Mouse (Mus musculus): ENCODE measurements around the gene Ell.
A peak's percentile ranks its signal among the peaks of the same experiment; 100 is the strongest.

Ell gene

DNA sequence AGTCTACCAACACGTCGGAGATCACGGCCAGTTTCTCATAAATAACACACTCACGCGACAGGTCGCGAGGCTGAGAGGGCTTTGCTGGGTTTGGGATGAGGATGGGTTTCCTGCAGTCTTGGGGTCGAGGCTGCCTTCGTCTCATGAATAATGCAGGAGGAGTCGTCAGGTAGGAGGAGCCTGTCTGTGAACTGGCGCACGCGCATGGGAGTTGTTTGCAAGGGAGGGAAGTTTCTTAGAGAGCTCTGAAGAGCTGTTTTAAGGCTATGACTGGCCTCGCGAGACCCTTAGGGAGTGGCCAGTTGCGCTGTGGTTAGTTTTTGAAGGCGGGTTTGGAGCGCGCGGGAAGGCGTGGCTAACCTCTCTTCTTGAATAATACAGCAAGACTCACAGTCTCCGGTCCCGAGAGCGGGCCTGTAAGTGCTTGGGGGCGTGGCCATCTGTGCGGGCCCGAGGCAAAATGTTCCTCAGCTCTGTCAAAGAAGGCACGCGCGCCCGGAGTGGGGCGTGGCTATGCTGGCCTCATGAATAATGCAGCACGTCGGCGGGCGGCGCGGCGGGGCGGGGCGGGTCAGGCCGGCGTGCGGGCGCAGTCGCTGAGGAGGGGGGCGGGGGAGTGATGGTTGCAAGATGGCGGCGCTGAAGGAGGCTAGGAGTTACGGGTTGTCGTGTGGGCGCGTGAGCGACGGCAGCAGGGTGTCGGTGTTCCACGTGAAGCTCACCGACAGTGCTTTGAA is at the start of gene Ell:
Gene Ell, plus strand, starts transcription at position 381 of the 737 bp plus-strand sequence.
- peak; percentile 100 for DNase-seq (ENCODE audit: low read depth)

DNA sequence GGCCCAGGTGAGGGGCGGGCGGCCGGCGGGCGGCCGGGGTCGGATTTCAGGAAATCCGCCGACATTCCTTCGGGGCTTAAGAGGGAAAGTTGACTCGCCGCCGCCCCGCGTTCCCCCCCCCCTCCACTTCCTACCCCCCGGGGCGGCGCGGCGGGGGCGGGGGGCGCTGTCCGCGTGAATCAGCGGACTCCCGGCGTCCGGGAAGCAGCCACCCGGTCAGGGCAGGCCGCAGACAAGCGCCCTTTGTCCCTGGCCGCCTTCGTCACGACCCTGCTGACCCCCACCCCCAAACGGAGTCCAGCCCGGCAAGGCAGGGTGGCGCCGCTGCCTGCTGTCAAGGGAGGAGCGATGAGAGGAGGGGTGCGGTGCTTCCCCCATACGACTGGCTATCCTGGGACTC is 49.7 kb upstream of the Ell start:
- DNase-seq (ENCODE audit: low read depth): no peak

DNA sequence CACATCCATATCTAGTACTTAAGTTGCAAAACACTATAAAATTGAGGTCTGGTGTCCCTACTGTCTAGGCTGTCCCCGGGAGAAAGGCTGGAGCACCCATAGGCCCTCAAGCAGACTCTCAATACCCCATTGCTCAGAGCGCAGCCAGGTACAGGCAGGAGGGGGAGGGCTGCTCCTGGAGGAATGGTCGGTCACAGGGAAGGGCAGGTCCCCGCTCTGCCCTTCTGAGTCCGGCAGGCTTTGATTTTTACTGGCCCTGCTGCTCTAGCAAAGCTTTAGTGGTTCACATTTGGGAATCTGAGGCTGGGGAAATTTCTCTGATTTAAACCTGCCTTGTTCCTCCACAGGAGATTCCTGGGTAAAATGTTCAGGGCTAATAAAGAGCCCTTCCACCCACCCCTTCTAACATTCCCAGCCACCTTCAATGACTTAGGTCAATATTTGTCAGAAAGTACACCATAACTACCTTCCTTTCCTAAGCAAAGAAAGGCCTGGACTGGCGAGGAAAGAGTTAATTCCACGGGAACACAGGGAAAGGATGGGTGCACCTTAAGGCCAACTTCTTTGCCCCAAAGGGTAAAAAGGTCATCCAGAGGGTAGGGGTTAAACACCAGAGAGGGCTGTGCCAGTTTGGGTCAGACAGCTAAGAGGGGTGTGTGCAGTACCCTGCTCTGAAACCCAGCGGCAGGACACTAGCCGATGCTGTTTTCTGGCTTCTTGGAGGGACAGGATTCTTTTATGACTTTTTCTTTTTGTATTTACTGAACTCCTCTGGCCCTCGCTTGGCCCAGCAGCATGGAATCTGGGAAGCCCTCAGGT is 49.0 kb upstream of the Ell start:
- no peak for DNase-seq (ENCODE audit: low read depth)

DNA sequence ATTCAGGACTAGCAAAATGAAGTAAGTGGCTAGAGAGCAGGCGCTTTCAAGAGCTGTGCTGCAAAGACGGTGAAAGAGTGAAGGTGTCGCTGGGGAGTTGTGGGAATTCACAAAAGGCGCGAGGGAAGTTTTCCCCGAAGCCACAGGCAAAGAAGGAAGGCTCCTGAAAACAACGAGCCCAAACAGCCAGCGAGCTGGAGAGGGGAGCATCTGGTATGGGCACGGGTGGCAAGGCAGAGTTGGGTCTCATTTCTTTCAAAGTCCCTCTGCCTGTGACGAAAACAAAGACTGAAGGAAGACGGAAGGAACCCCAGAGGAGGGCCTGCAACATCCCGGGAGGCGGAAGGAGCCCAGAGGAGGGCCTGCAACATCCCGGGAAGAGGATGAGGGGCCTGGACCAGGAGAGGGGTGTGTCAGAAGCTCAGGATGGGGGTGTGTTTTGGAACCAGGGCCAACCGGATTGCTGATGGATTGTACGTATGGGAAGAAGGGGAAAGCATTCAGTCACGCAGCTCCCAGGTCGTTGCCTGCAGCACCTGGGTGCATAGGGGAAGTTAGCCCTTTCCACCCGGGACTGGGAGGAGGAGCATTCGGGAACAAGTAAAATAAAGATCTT is 48.3 kb upstream of the Ell start:
- DNase-seq (ENCODE audit: low read depth): no peak

DNA sequence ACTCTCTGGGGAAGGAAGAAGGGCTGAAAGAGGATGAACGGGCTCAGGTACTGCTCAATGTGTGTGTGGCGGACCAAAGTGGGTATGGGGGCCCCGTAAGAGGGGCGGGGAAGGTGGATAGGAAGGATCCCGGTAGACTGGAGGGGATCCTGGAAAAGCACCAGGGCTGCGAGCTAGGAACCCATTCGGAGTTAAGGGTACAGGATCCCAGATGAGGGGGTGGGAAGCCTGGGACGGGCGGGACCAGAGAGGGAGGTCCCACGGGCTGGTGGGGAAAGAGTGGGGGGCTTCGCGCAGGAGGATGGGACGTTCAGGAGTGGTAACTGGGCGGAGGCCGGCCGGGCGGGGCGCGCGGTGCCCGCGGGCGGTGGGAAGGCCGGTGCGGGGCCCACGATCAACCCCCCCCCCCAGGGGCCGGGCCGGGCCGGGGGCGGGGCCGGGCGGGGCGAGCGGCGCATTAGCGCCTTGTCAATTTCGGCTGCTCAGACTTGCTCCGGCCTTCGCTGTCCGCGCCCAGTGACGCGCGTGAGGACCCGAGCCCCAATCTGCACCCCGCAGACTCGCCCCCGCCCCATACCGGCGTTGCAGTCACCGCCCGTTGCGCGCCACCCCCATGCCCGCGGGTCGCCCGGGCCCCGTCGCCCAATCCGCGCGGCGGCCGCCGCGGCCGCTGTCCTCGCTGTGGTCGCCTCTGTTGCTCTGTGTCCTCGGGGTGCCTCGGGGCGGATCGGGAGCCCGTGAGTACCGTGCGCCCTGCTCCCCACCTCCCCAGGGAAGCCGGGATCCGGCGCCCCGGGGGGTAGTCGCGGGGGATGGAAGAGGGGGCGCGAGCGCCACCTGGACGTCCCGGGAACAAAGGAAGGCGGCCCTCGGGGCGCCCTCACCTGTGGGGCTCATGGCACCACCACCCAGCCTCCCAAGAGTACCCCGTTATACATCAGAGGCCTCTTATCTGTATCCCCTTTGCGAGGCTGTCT is 46.3 kb upstream of the Ell start, which contains the start of gene Crlf1:
Gene Crlf1, plus strand, starts transcription at position 495 of the 977 bp plus-strand sequence.
- no peak for DNase-seq (ENCODE audit: low read depth)

DNA sequence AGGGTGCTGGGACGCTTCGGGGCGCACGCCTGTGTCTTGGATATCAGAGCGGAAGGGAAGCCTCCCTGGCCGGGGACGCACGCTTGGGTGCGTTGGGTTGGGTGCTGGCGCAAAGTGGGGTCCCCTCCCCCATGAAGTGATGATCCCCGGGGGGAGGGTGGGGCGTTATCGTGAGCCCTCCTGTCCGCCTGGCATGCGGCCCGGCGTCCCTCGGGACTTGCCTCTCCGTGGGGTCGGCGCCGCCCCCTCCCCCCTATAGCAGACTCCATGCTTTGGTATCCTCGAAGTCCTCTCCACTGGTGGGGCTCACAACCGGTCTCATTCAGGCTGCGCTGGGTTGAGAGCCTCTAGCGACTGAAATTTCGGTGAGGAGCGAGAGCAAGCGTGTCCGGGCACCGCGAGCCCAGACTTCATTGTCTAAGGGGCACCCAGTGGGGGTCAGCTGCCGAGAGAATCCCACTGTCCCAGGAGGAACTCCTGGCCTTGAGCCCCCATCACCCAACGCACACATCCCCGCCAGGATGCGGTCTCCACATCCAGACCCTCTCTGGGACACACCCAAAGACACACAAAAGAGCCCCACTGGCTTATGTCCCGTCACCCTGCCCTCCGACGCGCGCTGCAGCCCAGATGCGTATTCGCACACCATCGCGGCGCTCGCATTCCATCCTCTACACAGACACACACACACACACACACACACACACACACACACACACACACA is 45.4 kb upstream of the Ell start:
- no peak for DNase-seq (ENCODE audit: low read depth)

DNA sequence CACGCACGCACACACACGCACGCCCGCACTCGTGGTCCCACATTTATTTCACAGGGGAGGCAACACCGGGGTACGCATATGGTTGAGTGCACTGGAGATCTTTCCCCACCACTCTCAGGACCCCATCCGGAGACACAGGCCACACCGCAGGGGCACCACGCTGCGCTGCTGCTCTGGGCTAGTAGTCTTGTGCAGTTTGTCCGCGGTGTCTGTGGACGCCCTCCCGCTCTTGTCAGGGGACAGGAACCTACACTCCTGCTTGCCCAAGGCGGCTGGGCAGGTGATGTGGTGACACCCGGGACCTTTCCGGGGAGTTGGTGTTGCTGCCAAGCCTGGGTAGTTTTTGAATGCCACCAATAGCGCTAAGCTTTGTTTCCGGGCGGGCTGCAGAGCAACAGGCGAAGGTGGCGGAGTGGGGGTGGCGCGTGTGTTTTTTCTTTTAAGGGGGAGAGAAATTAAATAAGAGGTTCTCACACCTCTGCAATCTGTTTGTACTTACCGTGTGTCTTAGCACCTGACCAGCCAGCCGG is 44.8 kb upstream of the Ell start:
- DNase-seq (ENCODE audit: low read depth): no peak

DNA sequence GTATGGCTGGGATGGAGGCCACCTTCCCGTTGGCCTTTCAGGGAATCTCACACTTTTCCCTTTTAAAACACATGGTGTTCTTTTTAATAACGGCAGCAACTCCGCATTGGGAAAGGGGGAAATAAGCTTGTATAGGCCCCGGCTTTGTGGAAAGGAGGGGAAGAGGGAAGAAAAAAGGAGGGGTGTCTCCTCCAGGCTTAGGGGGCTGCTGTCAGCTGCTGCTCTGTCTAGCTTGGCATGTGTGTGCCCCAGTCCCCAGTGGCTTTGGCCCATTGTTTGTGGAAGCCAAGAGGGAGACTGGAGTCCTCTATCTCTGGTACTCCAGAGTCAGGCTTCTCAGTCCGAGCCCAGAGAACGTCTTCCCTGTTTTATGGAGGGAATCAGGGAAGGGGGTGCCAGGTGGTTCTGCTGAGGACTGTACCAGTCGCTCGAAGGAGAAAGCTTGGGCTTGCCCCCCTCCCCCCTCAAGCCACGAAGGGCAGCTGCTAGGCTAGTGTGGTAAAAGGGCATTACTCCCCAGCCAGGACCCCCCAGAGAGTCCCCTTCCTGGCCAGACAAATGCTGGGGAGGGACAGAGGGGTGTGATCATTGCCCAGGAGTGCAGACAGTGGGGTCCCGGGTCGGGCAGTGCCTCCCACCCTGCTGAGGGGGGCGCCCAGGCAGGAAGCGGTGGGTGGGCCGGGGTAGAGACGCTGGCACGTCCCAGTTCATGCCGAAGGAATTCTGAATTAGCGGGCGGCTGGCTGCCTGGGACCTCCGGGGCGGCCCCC is 44.1 kb upstream of the Ell start:
- DNase-seq (ENCODE audit: low read depth): no peak

DNA sequence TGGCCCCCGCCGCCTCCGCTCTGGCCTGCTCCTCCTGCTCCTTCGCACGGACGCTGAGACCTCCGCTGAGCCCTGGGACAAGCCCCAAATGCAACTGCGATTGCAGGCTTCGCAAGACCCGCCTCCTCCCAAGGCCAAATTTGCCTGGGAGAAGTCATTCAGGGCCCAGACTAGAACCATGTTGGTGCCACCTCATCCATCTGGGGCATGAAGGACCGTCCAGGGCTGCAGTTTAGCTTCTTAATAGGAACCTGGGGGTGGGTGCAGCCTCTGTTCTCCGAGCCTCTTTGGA is 43.5 kb upstream of the Ell start:
- no peak for DNase-seq (ENCODE audit: low read depth)

DNA sequence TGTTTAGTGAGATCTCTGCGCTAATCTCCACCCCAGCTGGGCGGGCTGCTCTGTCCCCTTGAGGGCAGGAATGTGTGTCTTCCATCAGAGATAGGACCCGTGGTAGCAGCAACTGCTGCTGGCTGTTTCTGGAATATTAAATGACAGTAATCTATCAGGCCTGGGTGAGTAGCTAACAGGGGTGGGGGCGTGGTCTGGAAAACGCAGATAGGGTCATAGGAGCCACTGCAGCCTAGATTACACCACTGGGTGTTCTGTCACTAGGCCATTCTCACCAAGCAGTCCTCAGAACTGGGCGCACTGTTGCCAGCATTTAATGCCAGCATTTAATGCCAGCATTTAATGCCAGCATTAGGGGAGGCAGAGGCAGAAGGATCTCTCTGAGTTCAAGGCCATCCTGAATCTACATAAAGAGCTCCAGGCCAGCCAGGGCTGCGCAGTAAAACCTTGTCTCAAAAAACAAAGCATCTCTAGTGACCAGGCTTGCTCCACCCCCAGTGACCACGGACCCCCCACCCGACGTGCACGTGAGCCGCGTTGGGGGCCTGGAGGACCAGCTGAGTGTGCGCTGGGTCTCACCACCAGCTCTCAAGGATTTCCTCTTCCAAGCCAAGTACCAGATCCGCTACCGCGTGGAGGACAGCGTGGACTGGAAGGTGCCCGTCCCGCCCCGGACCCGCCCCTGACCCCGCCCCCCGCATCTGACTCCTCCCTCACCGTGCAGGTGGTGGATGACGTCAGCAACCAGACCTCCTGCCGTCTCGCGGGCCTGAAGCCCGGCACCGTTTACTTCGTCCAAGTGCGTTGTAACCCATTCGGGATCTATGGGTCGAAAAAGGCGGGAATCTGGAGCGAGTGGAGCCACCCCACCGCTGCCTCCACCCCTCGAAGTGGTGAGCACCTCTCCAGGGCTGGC is 38.6 kb upstream of the Ell start:
- no peak for DNase-seq (ENCODE audit: low read depth)

DNA sequence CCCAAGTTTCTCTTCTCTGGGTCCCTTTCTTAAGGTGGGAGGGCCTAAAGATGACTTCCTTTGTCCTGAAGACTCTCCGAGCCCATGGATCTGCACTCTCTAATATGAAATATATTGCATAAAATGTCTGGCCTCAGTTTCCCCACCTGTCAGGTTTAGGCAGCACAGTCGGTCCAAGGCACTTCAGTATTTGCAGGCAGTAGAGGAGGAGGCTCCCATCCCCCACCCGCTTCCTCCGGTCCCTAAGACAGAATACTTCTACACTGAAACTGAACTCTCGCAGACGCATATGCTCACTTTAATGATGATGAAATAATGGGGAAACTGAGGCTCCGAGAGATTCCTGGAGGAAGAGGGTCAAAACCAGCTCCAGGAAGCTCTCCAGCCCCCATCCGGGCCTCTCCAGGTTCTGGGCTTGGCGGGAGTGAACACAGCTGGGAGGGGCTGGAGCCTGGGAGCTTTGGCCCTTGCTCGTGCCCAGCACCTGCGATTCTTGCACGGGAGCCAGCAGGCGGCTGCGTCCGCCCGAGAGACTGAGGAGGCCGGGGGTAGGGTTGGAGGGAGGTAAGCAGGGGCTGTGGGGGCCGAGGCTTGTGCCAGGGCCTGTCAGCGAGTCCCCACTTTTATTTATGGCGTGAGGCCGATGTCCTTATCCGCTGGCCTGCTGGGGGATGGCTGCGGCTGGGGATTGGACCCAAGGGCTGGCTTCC is 37.3 kb upstream of the Ell start:
- DNase-seq (ENCODE audit: low read depth): no peak

DNA sequence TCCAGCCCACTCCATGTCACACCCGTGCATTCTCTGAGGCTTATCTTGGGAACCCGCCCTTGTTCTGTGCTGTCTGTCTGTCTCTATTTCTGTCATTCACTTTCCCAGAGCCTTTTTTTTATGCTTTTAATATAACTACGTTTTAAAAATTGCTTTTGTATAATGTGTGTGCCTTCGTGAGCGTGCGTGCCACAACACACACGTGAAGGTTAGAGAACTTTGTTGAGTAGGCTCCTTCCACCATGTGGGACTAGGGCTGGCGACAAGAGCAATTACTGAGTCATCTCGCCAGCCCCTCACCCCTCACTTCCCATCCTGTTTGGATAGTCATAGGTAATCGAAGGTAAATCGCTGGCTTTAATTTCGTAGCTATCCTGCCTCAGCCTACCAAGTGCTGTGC is 36.7 kb upstream of the Ell start:
- DNase-seq (ENCODE audit: low read depth): no peak

DNA sequence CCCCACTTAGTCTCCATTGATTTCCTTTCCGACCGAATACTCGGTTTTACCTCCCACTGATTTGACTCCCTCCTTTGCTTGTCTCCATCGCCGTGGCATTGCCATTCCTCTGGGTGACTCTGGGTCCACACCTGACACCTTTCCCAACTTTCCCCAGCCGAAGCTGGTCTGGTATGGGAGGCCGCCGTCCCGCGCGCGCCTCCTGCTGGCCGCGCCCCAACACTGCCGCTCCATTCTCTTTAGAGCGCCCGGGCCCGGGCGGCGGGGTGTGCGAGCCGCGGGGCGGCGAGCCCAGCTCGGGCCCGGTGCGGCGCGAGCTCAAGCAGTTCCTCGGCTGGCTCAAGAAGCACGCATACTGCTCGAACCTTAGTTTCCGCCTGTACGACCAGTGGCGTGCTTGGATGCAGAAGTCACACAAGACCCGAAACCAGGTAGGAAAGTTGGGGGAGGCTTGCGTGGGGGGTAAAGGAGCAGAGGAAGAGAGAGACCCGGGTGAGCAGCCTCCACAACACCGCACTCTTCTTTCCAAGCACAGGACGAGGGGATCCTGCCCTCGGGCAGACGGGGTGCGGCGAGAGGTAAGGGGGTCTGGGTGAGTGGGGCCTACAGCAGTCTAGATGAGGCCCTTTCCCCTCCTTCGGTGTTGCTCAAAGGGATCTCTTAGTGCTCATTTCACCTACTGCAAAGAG is 36.1 kb upstream of the Ell start:
- DNase-seq (ENCODE audit: low read depth): no peak

DNA sequence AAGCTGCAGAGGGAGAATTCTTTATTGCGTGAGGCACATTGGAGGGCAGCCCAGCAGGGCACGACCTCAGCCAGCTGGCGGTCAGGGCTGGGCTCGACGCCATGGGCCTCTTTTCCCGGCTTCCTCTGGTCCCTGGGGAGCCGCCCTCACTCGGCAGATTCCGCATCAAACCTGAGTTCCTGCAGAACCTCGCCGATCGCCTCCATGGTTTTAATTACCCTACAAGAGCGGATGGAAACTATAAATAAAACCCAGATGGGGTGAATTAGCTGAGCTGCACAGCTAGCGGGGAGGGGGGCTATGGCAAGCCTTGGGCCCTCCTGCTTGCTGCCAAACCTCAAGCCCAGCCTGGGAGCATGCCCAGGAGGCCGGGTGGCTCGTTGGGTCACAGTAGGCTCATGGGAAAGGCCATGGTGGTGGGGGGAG is 35.0 kb upstream of the Ell start:
- no peak for DNase-seq (ENCODE audit: low read depth)

DNA sequence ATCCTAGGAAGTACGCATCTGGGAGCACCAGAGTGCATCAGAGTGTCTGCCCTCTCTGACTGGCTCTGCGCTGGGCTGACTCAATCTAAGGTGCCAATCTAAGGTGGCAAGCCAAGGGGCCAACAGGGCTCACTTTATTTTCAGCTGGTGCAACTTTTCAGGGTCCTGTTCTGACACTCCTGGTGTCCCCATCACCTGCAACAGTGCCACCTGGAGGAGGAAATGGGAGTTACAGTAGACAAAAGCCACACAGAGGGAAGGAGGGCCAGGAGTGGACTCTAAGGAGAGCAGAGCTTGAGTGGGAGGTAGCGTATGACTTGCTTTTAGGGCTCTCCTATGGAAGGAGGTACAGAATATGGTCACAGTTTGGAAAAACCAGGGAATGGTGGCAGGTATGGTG is 34.4 kb upstream of the Ell start:
- peak; percentile 71 for DNase-seq (ENCODE audit: low read depth)

DNA sequence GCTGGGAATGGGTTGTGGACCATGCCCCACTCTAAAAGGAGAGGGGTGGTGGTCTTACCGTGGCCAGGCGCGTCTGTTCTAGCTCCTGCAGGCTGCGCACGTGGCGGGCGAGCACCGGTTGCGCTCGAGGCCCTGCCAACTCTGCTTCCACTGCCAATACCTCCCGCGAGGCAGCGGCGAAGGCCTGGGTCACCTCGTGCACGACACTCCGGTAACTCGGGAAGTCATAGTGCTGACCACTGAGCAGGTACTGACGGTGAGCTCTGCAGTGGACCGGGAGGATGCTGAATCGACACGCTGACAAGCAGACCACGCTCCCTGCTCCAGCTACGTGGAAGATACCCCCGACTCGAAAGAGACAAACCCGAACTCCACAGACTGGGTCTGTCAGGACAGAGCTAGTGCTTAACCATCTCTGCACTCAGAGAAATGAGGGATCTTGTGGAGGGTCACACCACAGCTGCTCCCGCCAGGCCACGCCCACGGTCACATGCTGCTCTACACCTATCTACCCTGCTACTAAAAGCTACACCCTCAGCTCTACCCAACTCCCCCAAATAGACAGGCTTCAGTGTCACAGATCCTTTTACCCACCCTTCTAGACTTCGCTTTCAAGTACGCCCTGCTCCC is 33.4 kb upstream of the Ell start:
- DNase-seq (ENCODE audit: low read depth): no peak

DNA sequence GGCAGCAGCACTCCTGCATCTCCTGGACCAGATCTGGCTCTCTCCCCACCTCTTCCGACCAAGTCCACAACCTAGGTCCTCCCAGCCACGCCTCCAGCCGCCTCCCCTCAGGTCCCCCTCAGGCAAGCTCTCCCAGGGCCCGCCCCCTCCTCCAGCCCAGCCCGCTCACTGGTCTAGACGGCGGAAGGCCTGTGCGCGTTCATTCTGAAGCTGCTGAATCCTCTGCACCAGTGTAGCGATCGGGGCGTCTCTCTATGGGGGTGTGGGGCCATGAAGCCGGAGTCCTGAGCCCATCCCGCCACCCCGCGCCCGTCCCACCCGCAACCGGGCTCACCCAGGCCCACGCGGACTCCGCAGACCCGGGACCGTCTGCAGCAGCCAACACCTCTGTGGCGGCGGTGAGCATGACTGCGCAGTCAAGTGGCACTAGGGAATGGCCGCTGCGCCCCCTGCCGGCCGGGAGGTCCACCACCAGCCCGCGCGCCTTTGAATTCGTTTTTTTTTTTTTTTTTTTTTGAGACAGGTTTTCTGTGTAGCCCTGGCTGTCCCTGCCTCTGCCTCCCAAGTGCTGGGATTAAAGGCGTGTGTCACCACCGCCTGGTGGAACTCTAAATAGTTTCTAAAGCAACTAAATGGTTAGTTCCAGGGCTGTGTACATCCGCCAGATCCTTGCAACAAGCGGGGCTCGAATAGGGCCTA is 32.8 kb upstream of the Ell start, which contains the start of gene Rex1bd:
Gene Rex1bd, minus strand, starts transcription at position 425 of the 699 bp plus-strand sequence.
- peak; percentile 98 for DNase-seq (ENCODE audit: low read depth)
